Mouse (Mus musculus) testis, adult 2 months (tissue): Measurements from ENCODE around the gene Ccdc177.

Experiments used
- CTCF ChIP-seq: fragments of 200-500 bp; IDR thresholded peaks from 2 replicates; pipeline ENCODE4 v1.5.1; 2012; ENCODE audit warnings: low read depth, mild to moderate bottlenecking, inconsistent platforms, low read length, moderate library complexity; ENCODE audit not compliant: control insufficient read depth, insufficient read depth, insufficient replicate concordance
- POLR2A ChIP-seq: fragments of 200-500 bp; IDR thresholded peaks from 2 replicates; pipeline ENCODE4 v1.6.1; 2012; ENCODE audit warnings: low read depth, mild to moderate bottlenecking, inconsistent platforms, low read length, moderate library complexity; ENCODE audit not compliant: control insufficient read depth

DNA sequence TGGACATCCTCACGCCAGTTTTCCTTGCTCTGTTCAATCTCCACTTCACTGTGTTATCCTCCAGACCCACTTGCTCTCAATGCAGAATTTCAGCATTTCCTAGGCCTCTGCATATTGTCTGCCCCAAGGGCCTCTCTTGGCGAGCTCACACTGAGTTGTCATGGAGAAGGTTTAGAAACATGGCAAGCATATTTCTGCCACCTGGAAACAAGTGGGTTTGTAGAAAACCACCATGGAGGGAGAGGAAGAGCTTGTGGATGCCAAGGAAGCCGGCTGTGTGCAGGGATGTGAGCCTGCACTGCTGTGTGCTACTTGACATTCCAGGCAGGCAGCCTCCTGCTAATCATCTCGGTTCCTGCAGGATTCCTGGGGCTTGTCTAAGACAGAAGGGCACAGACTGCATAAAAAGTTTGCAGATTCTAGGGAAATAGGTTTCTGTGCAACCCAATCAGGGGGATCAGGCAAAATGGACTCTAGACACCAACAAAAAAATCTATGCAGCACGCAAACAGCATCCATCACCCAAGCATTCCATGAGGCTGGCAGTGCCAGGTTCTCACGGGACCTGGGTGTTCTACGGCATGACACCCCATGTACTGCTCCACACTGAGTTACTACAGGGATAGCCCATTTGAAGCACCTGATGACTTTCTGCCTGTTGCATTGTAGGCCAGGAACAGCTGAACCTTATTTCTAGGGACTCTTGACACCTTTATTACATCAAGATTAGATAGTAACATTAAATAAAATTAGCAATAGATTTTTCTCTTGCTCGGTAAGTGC lies 14.3 kb downstream of the Ccdc177 start:
- TF ChIP-seq CTCF: no peak
- no peak for TF ChIP-seq POLR2A
